Mouse (Mus musculus): ENCODE results near the gene Sun2. TPM values are rescaled to one million over a fixed set of nuclear protein-coding genes. Genes with fewer than 3 reads are reported as not detected.

The Sun2 gene
- 43.2 TPM for polyA plus RNA-seq (2017; shearing (Covaris generic))

DNA sequence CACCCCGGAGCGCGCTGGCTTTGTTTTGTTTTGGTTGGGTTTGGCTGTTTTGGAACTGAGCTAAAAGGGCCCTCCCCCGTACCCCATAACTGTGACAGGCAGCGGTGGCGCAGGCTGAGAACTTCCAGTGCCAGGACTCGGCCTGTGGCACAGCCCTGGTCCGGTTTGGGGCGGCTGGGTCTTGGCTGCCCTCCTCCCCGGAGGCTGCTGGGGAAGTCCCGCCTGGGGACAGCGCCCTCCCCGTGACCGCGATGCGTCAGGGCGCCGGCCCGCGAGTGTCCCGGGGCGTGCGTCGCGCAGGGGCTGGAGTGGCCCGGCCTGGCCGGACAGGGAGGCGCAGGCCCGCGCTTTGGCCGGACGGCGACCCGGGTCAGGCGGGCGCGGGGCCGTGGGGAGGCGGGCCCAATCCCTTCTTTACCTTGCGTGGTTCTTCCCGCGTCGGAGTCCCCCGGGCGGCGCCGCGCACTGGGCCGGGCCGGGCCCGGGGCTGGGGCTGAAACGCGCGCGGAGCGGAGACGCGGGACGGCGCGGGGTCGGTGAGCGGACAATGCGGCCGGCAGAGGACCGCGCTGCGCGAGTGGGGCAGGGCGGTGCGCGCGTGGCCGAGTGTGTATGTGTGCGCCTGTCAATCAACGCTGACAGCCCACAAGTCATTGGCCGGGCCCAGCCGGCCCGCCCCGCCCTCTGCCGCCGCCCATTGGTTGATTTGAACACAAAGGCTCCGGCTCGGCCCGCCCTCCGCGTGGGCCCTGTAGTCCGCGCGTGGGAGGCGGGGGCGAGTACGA, at the start of gene Sun2:
Gene Sun2, minus strand, starts transcription at position 616 of the 785 bp plus-strand sequence.

GRCm38 (mm10) chr15:79777749-79778148, 35.4 kb upstream of the Sun2 start, which contains the start of gene Dnal4:
Gene Dnal4, minus strand, starts transcription at chr15:79777849.

DNA sequence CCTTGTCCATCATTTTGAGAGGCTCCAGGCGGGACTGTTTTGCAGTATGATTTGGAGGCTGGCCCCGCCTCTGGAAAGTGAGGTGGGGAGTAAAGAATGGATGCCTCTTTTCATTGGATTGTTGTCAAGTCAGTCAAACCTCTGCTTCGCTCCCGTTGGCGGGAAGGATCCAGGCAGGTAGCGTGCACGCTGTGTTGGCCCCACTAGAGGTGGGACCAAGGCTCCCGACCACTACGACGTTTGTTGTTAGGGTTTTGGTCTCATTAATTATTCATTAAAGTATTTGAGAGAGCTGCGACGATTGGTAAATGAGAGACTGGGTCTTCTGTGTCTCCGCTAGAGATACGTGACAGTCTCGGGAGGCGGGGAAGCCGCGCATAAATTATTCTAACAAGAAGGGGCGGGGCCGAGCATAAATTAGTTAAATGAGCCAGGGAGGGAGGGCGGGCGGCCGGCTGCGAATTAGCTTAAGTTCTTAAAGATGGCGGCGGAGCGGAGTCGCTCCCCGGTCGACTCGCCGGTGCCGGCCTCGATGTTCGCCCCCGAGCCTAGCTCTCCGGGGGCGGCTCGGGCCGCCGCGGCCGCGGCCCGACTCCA, 51.8 kb downstream of the Sun2 start, which contains the start of gene Gtpbp1:
Gene Gtpbp1, plus strand, starts transcription at position 420 of the 597 bp plus-strand sequence.

GRCm38 (mm10) chr15:79687646-79688267, 54.6 kb downstream of the Sun2 start, which contains the start of gene Josd1:
Gene Josd1, minus strand, starts transcription at chr15:79687919.

Other genes with a start within 250 kb of the Sun2 start
- 0.46 TPM for gene Kcnj4, start 237.3 kb downstream of the Sun2 start, polyA plus RNA-seq (2017; shearing (Covaris generic))
- gene Kdelr3, start 226.1 kb downstream of the Sun2 start, polyA plus RNA-seq (2017; shearing (Covaris generic)): not detected
- 17.0 TPM for gene Ddx17, start 195.8 kb downstream of the Sun2 start, polyA plus RNA-seq (2017; shearing (Covaris generic))
- gene Dmc1, start 137.4 kb downstream of the Sun2 start, polyA plus RNA-seq (2017; shearing (Covaris generic)): not detected
- gene Fam227a, start 83.6 kb downstream of the Sun2 start, polyA plus RNA-seq (2017; shearing (Covaris generic)): 0.88 TPM
- gene Cby1, start 83.3 kb downstream of the Sun2 start, polyA plus RNA-seq (2017; shearing (Covaris generic)): 2.9 TPM
- gene Tomm22, start 71.7 kb downstream of the Sun2 start, polyA plus RNA-seq (2017; shearing (Covaris generic)): 156 TPM
- 49.7 TPM for gene Josd1, start 54.6 kb downstream of the Sun2 start, polyA plus RNA-seq (2017; shearing (Covaris generic))
- gene Gtpbp1, start 51.7 kb downstream of the Sun2 start, polyA plus RNA-seq (2017; shearing (Covaris generic)): 115 TPM
- gene Dnal4, start 35.3 kb upstream of the Sun2 start, polyA plus RNA-seq (2017; shearing (Covaris generic)): 4.6 TPM
- 0.57 TPM for gene Nptxr, start 62.2 kb upstream of the Sun2 start, polyA plus RNA-seq (2017; shearing (Covaris generic))
- gene Npcd, start 91.7 kb upstream of the Sun2 start, polyA plus RNA-seq (2017; shearing (Covaris generic)): not detected
- 11.1 TPM for gene Cbx6, start 92.2 kb upstream of the Sun2 start, polyA plus RNA-seq (2017; shearing (Covaris generic))
- 210 TPM for gene Apobec3, start 149.1 kb upstream of the Sun2 start, polyA plus RNA-seq (2017; shearing (Covaris generic))
- 165 TPM for gene Cbx7, start 228.6 kb upstream of the Sun2 start, polyA plus RNA-seq (2017; shearing (Covaris generic))

All from effector memory CD4-positive, alpha-beta T cell, adult 7 months (primary cell).